Mouse (Mus musculus) thymus, adult 2 months (tissue): ENCODE results near the gene Plau. TPM values are rescaled to one million over a fixed set of nuclear protein-coding genes. Genes with fewer than 3 reads are reported as not detected.

Experiments used
- DNase-seq: peaks from one replicate; pipeline ENCODE4 v3.0.0; 2021
- H3K27ac ChIP-seq: fragments of 200-500 bp; 2 replicates; pipeline ENCODE4 v1.5.1; 2012; ENCODE audit warnings: low read length, control low read depth; ENCODE audit not compliant: control insufficient read depth, insufficient read depth
- H3K27me3 ChIP-seq: fragments of 200-500 bp; 2 replicates; pipeline ENCODE4 v1.6.1; 2012; ENCODE audit warnings: mild to moderate bottlenecking, low read length, moderate library complexity, mixed read lengths; ENCODE audit not compliant: control insufficient read depth, insufficient read depth
- H3K36me3 ChIP-seq: fragments of 200-500 bp; 2 replicates; pipeline ENCODE4 v1.6.1; 2012; ENCODE audit warnings: mild to moderate bottlenecking, low read length, moderate library complexity; ENCODE audit not compliant: control insufficient read depth, insufficient read depth
- H3K4me1 ChIP-seq: fragments of 200-500 bp; replicated peaks from 2 replicates; pipeline ENCODE4 v1.6.1; 2012; ENCODE audit warnings: low read length; ENCODE audit not compliant: control insufficient read depth, insufficient read depth
- H3K4me3 ChIP-seq: fragments of 200-500 bp; 2 replicates; pipeline ENCODE4 v1.5.1; 2012; ENCODE audit warnings: mild to moderate bottlenecking, low read length, control low read depth, moderate library complexity; ENCODE audit not compliant: control insufficient read depth, insufficient read depth
- CTCF ChIP-seq: fragments of 200-500 bp; IDR thresholded peaks from 2 replicates; pipeline ENCODE4 v1.5.1; 2012; ENCODE audit warnings: mild to moderate bottlenecking, control low read depth, low read length, moderate library complexity, borderline replicate concordance; ENCODE audit not compliant: control insufficient read depth, poor library complexity, insufficient read depth; ENCODE audit errors: extremely low read depth
- POLR2A ChIP-seq: fragments of 200-500 bp; IDR thresholded peaks from 2 replicates; pipeline ENCODE4 v1.6.1; 2012; ENCODE audit warnings: mild to moderate bottlenecking, low read length, control low read depth, moderate library complexity; ENCODE audit not compliant: control insufficient read depth, poor library complexity, insufficient read depth; ENCODE audit errors: extremely low read depth
- WGBS: fragments of 180-500 bp; shearing (Covaris S2); methylation state at CpG from one replicate; pipeline ENCODE4 v1.1.7; 2018; 5-methylcytosine and 5-hydroxymethylcytosine counted together
- polyA plus RNA-seq: library from polyadenylated mRNA; depleted of rRNA; stranded (reverse); fragments of >200 nt; gene quantifications from 2 replicates; pipeline ENCODE4 v1.2.3, GENCODE M21; 2012

The Plau gene
- polyA plus RNA-seq, 1 experiment = 5.6 TPM

GRCm38 (mm10) chr14:20815448-20815847 is 21.0 kb upstream of the Plau start:
- H3K4me1 ChIP-seq = 0 out of 2 replicates have a peak, but pooled peaks cover 2% of the 10 kb centered on the region
- H3K27ac ChIP-seq = no peak overlapping the region
- H3K27me3 ChIP-seq = no peaks in the 10 kb centered on the region
- H3K4me3 ChIP-seq = no peak overlapping the region
- no peaks in the 10 kb centered on the region for H3K36me3 ChIP-seq
- 94% methylated on average over 3 of the region's 3 CpGs for WGBS
- TF ChIP-seq POLR2A = no peak
- no peak for TF ChIP-seq CTCF
- no peak for DNase-seq

DNA sequence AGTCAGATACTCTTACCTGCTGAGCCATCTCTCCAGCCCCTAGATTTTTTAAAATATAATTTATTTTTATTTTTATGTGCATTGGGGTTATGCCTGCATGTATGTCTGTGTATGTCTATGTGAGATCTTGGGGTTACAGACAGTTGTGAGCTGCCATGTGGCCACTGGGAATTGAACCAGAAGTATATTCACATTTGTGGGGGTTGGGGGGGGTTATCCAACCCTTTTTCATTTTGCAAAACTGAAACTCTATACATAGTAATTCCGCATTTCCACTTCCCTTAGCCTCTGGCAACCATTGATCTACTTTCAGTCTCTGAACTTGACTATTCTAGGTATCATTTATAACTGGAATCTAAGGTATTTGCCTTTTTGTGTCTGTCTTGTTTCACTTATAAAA is 11.9 kb upstream of the Plau start:
- no peak for DNase-seq
- no peak for TF ChIP-seq POLR2A
- no peak for TF ChIP-seq CTCF
- Histone ChIP-seq H3K4me3 (no peak overlapping the region), H3K4me1 (peaks cover 2% of the 10 kb centered on the region), H3K36me3 (no peaks in the 10 kb centered on the region), H3K27me3 (no peaks in the 10 kb centered on the region), H3K27ac (no peak overlapping the region)
- WGBS = 87% methylated on average over 1 of the region's 1 CpGs

DNA sequence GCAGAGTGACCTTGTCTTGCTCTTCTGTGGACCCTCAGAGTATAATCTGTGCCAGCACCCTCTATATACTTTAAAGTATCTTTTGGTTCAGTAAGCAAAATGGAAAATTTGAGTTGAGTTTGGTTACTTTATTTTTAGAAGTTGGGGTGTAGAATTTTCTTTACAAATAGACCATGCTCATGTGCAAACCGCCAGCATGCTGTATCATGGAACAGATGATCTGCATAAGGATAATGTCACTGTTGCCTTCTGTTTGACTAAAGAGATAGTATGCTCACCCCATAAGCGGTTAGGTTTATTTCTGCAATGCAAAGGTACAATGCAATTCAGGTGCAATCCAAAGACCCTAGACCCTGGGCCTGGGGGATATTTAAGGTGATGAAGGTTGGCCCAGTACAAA is 10.9 kb upstream of the Plau start:
- 92% methylated on average over 2 of the region's 2 CpGs for WGBS
- no peak overlapping the region for H3K27ac ChIP-seq
- no peaks in the 10 kb centered on the region for H3K36me3 ChIP-seq
- H3K4me3 ChIP-seq = no peak overlapping the region
- DNase-seq = no peak
- TF ChIP-seq POLR2A (no peak), CTCF (no peak)
- no peaks in the 10 kb centered on the region for H3K27me3 ChIP-seq
- H3K4me1 ChIP-seq = peaks cover 4% of the 10 kb centered on the region

DNA sequence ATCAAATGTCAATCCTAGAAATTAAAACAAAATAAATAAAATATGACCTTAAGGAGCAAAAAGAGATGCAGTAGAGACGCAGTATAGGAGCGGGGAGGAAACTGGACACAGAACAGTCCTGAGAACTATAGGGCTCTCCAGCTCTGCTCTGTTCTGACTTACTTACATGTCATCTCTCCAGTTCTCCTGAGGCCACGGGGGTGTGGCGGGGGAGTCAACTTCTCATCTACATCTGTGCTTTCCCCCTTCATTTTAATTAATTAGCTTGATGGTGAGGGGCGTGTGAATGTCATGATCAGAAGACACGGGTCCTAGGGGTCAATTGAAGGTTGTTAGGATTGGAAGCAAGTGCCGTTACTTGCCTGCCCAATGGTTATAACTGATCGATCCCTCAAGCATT is 9.4 kb upstream of the Plau start:
- 93% methylated on average over 8 of the region's 8 CpGs for WGBS
- no peak overlapping the region for H3K4me3 ChIP-seq
- no peak overlapping the region for H3K27ac ChIP-seq
- H3K27me3 ChIP-seq = no peaks in the 10 kb centered on the region
- TF ChIP-seq CTCF (no peak), POLR2A (no peak)
- no peak for DNase-seq
- no peaks in the 10 kb centered on the region for H3K36me3 ChIP-seq
- peaks cover 4% of the 10 kb centered on the region for H3K4me1 ChIP-seq

DNA sequence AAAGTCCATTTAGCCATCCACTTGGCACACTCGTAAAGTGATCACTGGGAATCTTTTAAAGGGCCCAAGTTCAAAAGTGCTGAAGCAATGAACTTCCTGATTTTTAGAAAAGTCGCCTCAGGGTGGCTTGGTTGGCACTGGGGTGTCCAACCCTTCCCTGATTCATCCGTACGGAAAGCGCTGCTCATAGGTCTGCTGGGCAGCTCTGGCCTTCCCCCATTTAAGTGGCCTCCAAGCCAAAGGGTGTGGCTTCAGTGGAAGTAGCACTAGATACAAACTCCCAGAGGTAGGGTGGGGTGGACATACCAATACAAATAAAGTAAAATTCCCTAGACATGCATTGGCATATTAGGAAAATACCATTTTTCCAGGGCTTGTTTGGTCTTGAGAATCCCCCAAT is 9.0 kb upstream of the Plau start:
- TF ChIP-seq POLR2A (no peak), CTCF (no peak)
- 95% methylated on average over 5 of the region's 5 CpGs for WGBS
- no peak overlapping the region for H3K4me3 ChIP-seq
- DNase-seq = no peak
- no peak overlapping the region for H3K27ac ChIP-seq
- H3K4me1 ChIP-seq = peaks cover 4% of the 10 kb centered on the region
- H3K36me3 ChIP-seq = no peaks in the 10 kb centered on the region
- H3K27me3 ChIP-seq = no peaks in the 10 kb centered on the region

DNA sequence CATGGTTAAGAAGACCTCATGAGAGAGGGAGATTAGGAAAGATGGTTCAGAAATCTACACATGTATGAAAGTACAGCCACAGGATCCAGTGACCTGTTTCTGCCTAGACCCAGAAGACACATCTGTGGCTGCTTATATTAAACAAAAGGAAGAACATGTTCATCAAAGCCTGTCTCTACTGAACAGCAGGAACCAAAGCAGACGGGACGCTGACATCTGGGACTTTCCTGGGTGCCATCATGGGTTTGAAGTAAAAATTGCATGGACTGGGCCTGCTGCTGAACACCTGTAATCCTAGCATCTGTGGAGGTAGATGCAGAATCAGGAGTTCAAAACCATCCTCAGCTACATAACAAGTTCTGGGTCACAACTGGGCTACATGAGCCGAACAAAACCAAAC is 7.9 kb upstream of the Plau start:
- DNase-seq = no peak
- 55% methylated on average over 3 of the region's 3 CpGs for WGBS
- TF ChIP-seq CTCF (no peak), POLR2A (no peak)
- Histone ChIP-seq H3K27ac (no peak overlapping the region), H3K4me3 (no peak overlapping the region), H3K27me3 (no peaks in the 10 kb centered on the region), H3K4me1 (peaks cover 4% of the 10 kb centered on the region), H3K36me3 (no peaks in the 10 kb centered on the region)
